Comparison of ENCODE assay signal across 18 mouse cellular contexts in genomic region chr14:9468654-9469053, GRCm38 (mm10).
"Had no signal": no experiment of that assay in that cellular context is flagged by ENCODE, and none has a peak within 500 bp of the region (broad histone marks: within the 10 kb centered on the region; RNA-seq: fewer than 3 reads in every experiment).

No protein-coding gene starts in this region.

- H3K9me3 ChIP-seq: midbrain, embryonic 10.5 days; midbrain, embryonic 12.5 days; neural tube, embryonic 13.5 days; neural tube, embryonic 15.5 days had no signal

- DNase-seq: lung, embryonic 14.5 days; lung, postnatal 10 days; midbrain, embryonic 14.5 days; retina, postnatal 1 day; right cerebral cortex, adult 18-20 months; right cerebral cortex, postnatal 25 days; right cerebral cortex, postnatal 4 days; spleen, adult 18-20 months; thymus, adult 18-20 months; thymus, postnatal 14 days; thymus, postnatal 36 days had no signal

- ATAC-seq: midbrain, embryonic 16.5 days had no signal

- H3K9ac ChIP-seq: lung, embryonic 14.5 days; midbrain, embryonic 12.5 days; neural tube, embryonic 13.5 days; neural tube, embryonic 15.5 days had no signal

- H3K36me3 ChIP-seq: midbrain, embryonic 10.5 days; midbrain, embryonic 12.5 days; neural tube, embryonic 13.5 days; neural tube, embryonic 15.5 days had no signal

- H3K4me3 ChIP-seq: midbrain, embryonic 10.5 days; midbrain, embryonic 12.5 days; myocyte; neural tube, embryonic 13.5 days; neural tube, embryonic 15.5 days had no signal

- H3K27me3 ChIP-seq: midbrain, embryonic 12.5 days; neural tube, embryonic 13.5 days; neural tube, embryonic 15.5 days had no signal

- H3K27ac ChIP-seq: macrophage; midbrain, embryonic 10.5 days; midbrain, embryonic 12.5 days; neural tube, embryonic 13.5 days; neural tube, embryonic 15.5 days had no signal

- H3K4me1 ChIP-seq: midbrain, embryonic 10.5 days; midbrain, embryonic 12.5 days; neural tube, embryonic 13.5 days; neural tube, embryonic 15.5 days had no signal

- H3K4me2 ChIP-seq: lung, embryonic 14.5 days; midbrain, embryonic 12.5 days; neural tube, embryonic 13.5 days; neural tube, embryonic 15.5 days had no signal
